Mouse (Mus musculus) kidney, adult 2 months (tissue): ENCODE results near the gene Pdxk.

Experiments used
- CTCF ChIP-seq: fragments of 200-500 bp; conservative IDR thresholded peaks from 2 replicates; pipeline ENCODE4 v1.5.1; 2011; ENCODE audit warnings: low read depth, mild to moderate bottlenecking, control low read depth, low read length, moderate library complexity, mixed read lengths; ENCODE audit not compliant: insufficient read depth, insufficient read length
- POLR2A ChIP-seq: fragments of 200-500 bp; IDR thresholded peaks from one replicate; pipeline ENCODE4 v1.6.1; 2011; ENCODE audit warnings: low read depth, low read length, control low read depth

DNA sequence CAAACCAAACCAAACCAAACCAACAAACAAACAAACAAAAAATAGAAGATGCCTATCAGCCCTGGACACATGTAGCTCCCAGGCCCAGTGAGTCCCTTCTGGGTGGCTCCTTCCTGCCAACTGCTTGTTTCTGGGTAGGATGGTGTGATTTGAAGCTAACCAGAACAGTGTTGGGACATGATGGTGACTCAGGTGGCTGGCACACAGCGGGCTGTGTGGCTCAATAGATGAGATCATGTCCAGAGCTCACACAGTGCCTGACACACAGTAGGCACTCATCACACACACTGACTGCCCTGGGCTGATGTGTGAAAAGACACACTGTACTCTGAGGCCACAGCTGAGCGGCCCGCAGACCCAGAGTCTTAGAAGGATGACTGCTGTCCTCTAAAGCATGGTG, 18.6 kb downstream of the Pdxk start:
- TF ChIP-seq POLR2A: no peak
- no peak for TF ChIP-seq CTCF
